Mouse (Mus musculus) MEL (cell line): ENCODE results near the gene Ccdc50. TPM values are rescaled to one million over a fixed set of nuclear protein-coding genes. Genes with fewer than 3 reads are reported as not detected.

Experiments
- DNase-seq: peaks from one replicate; pipeline ENCODE4 v3.0.0; 2011; ENCODE audit warnings: low read depth, low spot score
- H3K27ac ChIP-seq: 2 replicates; pipeline ENCODE4 v1.5.1; 2012; ENCODE audit warnings: low read depth, mild to moderate bottlenecking, control low read depth, low read length, moderate library complexity; ENCODE audit not compliant: control insufficient read depth
- H3K27me3 ChIP-seq, 2 experiments: fragments of 150-350 bp in 1 of 2; sonication (generic) in 1 of 2; 2 replicates each; pipeline ENCODE4 v1.6.1; 2012; ENCODE audit warnings: low read length in 2 of 2, mild to moderate bottlenecking in 2 of 2, improper control_type of control experiment in 1 of 2, moderate library complexity in 1 of 2; ENCODE audit not compliant: insufficient read depth in 2 of 2, control insufficient read depth in 1 of 2
- H3K36me3 ChIP-seq, 2 experiments: 2 replicates each; pipeline ENCODE4 v1.6.1; 2012 to 2014; ENCODE audit warnings: low read length in 2 of 2, improper control_type of control experiment in 1 of 2, inconsistent platforms in 1 of 2, mild to moderate bottlenecking in 1 of 2; ENCODE audit not compliant: insufficient read depth in 2 of 2, control insufficient read depth in 1 of 2
- H3K4me1 ChIP-seq, 2 experiments: fragments of 150-350 bp in 1 of 2; sonication (generic) in 1 of 2; 2 replicates each; pipeline ENCODE4 v1.6.1; 2012; ENCODE audit warnings: low read length in 2 of 2, improper control_type of control experiment in 1 of 2, mild to moderate bottlenecking in 1 of 2; ENCODE audit not compliant: insufficient read depth in 2 of 2, control insufficient read depth in 1 of 2
- H3K4me3 ChIP-seq, 2 experiments: fragments of 150-350 bp in 1 of 2; sonication (generic) in 1 of 2; 2 replicates each; pipeline ENCODE4 v1.5.1; 2012; ENCODE audit warnings: low read depth in 2 of 2, low read length in 2 of 2, mild to moderate bottlenecking in 2 of 2, moderate library complexity in 2 of 2, control low read depth in 1 of 2, improper control_type of control experiment in 1 of 2; ENCODE audit not compliant: control insufficient read depth in 1 of 2, insufficient read depth in 1 of 2
- H3K79me2 ChIP-seq: 2 replicates; pipeline ENCODE4 v1.6.1; 2012; ENCODE audit warnings: mild to moderate bottlenecking, low read length, moderate library complexity; ENCODE audit not compliant: control insufficient read depth, poor library complexity, insufficient read depth
- H3K9ac ChIP-seq: 2 replicates; pipeline ENCODE4 v1.6.1; 2012; ENCODE audit warnings: low read depth, mild to moderate bottlenecking, control low read depth, low read length, moderate library complexity; ENCODE audit not compliant: control insufficient read depth, poor library complexity, severe bottlenecking
- H3K9me3 ChIP-seq: fragments of 150-350 bp; sonication (generic); replicated peaks from 2 replicates; pipeline ENCODE4 v1.6.1; 2012; ENCODE audit warnings: mild to moderate bottlenecking, low read length, improper control_type of control experiment, moderate library complexity; ENCODE audit not compliant: insufficient read depth
- BHLHE40 ChIP-seq: IDR thresholded peaks from 2 replicates; pipeline ENCODE4 v1.6.1; 2012; ENCODE audit warnings: low read depth, mild to moderate bottlenecking, inconsistent platforms, low read length, improper control_type of control experiment, borderline replicate concordance
- CHD1 ChIP-seq: IDR thresholded peaks from 2 replicates; pipeline ENCODE4 v1.6.1; 2012; ENCODE audit warnings: low read depth, mild to moderate bottlenecking, inconsistent platforms, low read length, improper control_type of control experiment
- CHD2 ChIP-seq: IDR thresholded peaks from 2 replicates; pipeline ENCODE4 v1.6.1; 2011; ENCODE audit warnings: low read length, improper control_type of control experiment
- CTCF ChIP-seq, 3 experiments: IDR thresholded peaks in 2 of 3; conservative IDR thresholded peaks in 1 of 3; 2 replicates each; pipeline ENCODE4 v1.5.1; 2011 to 2012; ENCODE audit warnings: low read length in 3 of 3, low read depth in 2 of 3, mild to moderate bottlenecking in 2 of 3, improper control_type of control experiment in 1 of 3, inconsistent platforms in 1 of 3, mixed read lengths in 1 of 3, moderate library complexity in 1 of 3; ENCODE audit not compliant: control insufficient read depth in 1 of 3, insufficient read depth in 1 of 3, poor library complexity in 1 of 3, severe bottlenecking in 1 of 3
- HCFC1 ChIP-seq: IDR thresholded peaks from 2 replicates; pipeline ENCODE4 v1.6.1; 2012; ENCODE audit warnings: low read depth, mild to moderate bottlenecking, inconsistent platforms, low read length, improper control_type of control experiment, moderate library complexity
- JUND ChIP-seq: IDR thresholded peaks from 2 replicates; pipeline ENCODE4 v1.6.1; 2011; ENCODE audit warnings: low read depth, mild to moderate bottlenecking, improper control_type of control experiment, low read length
- MAX ChIP-seq: IDR thresholded peaks from 2 replicates; pipeline ENCODE4 v1.6.1; 2011; ENCODE audit warnings: low read length, improper control_type of control experiment
- MAZ ChIP-seq: IDR thresholded peaks from 2 replicates; pipeline ENCODE4 v1.6.1; 2012; ENCODE audit warnings: low read depth, mild to moderate bottlenecking, inconsistent platforms, low read length, improper control_type of control experiment
- MEF2A ChIP-seq: IDR thresholded peaks from 2 replicates; pipeline ENCODE4 v1.6.1; 2014; ENCODE audit warnings: low read depth, mild to moderate bottlenecking, inconsistent platforms, low read length, improper control_type of control experiment; ENCODE audit not compliant: poor library complexity, insufficient replicate concordance, severe bottlenecking; ENCODE audit errors: extremely low read depth
- MXI1 ChIP-seq: IDR thresholded peaks from 2 replicates; pipeline ENCODE4 v1.6.1; 2011; ENCODE audit warnings: mild to moderate bottlenecking, low read depth, low read length, improper control_type of control experiment
- NELFE ChIP-seq: IDR thresholded peaks from 2 replicates; pipeline ENCODE4 v1.6.1; 2011; ENCODE audit warnings: low read depth, low read length, improper control_type of control experiment
- POLR2A ChIP-seq, 2 experiments: IDR thresholded peaks; 2 replicates each; pipeline ENCODE4 v1.6.1; 2011 to 2012; ENCODE audit warnings: low read length in 2 of 2, mild to moderate bottlenecking in 2 of 2, control low read depth in 1 of 2, improper control_type of control experiment in 1 of 2, low read depth in 1 of 2, moderate library complexity in 1 of 2; ENCODE audit not compliant: control insufficient read depth in 1 of 2, insufficient read depth in 1 of 2, poor library complexity in 1 of 2
- POLR2AphosphoS2 ChIP-seq: IDR thresholded peaks from 2 replicates; pipeline ENCODE4 v1.6.1; 2011; ENCODE audit warnings: low read length, improper control_type of control experiment
- POLR2AphosphoS5 ChIP-seq: IDR thresholded peaks from 2 replicates; pipeline ENCODE4 v1.6.1; 2012; ENCODE audit warnings: low read depth, borderline replicate concordance, mild to moderate bottlenecking, inconsistent platforms, low read length, moderate library complexity, mixed read lengths
- RCOR1 ChIP-seq: IDR thresholded peaks from 2 replicates; pipeline ENCODE4 v1.6.1; 2012; ENCODE audit warnings: low read depth, mild to moderate bottlenecking, inconsistent platforms, low read length, improper control_type of control experiment
- SMC3 ChIP-seq: IDR thresholded peaks from 2 replicates; pipeline ENCODE4 v1.6.1; 2011; ENCODE audit warnings: low read depth, low read length, improper control_type of control experiment
- TAL1 ChIP-seq: IDR thresholded peaks from 2 replicates; pipeline ENCODE4 v1.6.1; 2012; ENCODE audit warnings: mild to moderate bottlenecking, inconsistent platforms, low read length, moderate library complexity, mixed read lengths
- TCF12 ChIP-seq: IDR thresholded peaks from 2 replicates; pipeline ENCODE4 v1.6.1; 2014; ENCODE audit warnings: low read depth, mild to moderate bottlenecking, inconsistent platforms, low read length, improper control_type of control experiment, moderate library complexity
- UBTF ChIP-seq: IDR thresholded peaks from 2 replicates; pipeline ENCODE4 v1.6.1; 2012; ENCODE audit warnings: low read depth, mild to moderate bottlenecking, inconsistent platforms, low read length, improper control_type of control experiment, moderate library complexity, borderline replicate concordance; ENCODE audit not compliant: insufficient read depth
- USF2 ChIP-seq, 2 experiments: IDR thresholded peaks; 2 replicates each; pipeline ENCODE4 v1.6.1; 2011 to 2012; ENCODE audit warnings: improper control_type of control experiment in 2 of 2, low read length in 2 of 2, borderline replicate concordance in 1 of 2, inconsistent platforms in 1 of 2, low read depth in 1 of 2, mild to moderate bottlenecking in 1 of 2; ENCODE audit not compliant: insufficient read depth in 1 of 2
- ZKSCAN1 ChIP-seq: IDR thresholded peaks from 2 replicates; pipeline ENCODE4 v1.6.1; 2012; ENCODE audit warnings: low read depth, mild to moderate bottlenecking, inconsistent platforms, low read length, improper control_type of control experiment, moderate library complexity
- ZMIZ1 ChIP-seq: IDR thresholded peaks from 2 replicates; pipeline ENCODE4 v1.6.1; 2012; ENCODE audit warnings: low read depth, mild to moderate bottlenecking, inconsistent platforms, low read length, improper control_type of control experiment, moderate library complexity
- polyA plus RNA-seq, 2 experiments: library from polyadenylated mRNA; stranded (reverse) in 1 of 2; unstranded in 1 of 2; fragments of >175 nt in 1 of 2; fragments of >200 nt in 1 of 2; gene quantifications; 2 replicates each; pipeline versions ENCODE4 v1.2.1 to v1.2.4; 2012; ENCODE audit warnings: low replicate concordance in 2 of 2, low read depth in 1 of 2; ENCODE audit not compliant: insufficient read length in 2 of 2, insufficient read depth in 1 of 2, missing spikeins in 1 of 2
- total RNA-seq: library from RNA; depleted of rRNA; stranded (reverse); fragments of 300-350 nt; gene quantifications from 2 replicates; pipeline ENCODE4 v1.2.3, GENCODE M21; 2012

The Ccdc50 gene
- total and polyA plus RNA-seq, 3 experiments: 15.1 to 30.6 (median 20.4) TPM

- Histone ChIP-seq H3K4me1 (peaks cover 0 to 2% of the 10 kb centered on the region in 2 experiments; a peak in 1 of 4 replicates), H3K9ac (no peak overlapping the region), H3K27ac (no peak overlapping the region), H3K27me3 (no peaks in the 10 kb centered on the region), H3K4me3 (no peak overlapping the region), H3K36me3 (peaks cover 0 to 5% of the 10 kb centered on the region in 2 experiments; a peak in 2 of 4 replicates), H3K9me3 (no peaks in the 10 kb centered on the region), H3K79me2 (no peaks in the 10 kb centered on the region)
- TF ChIP-seq HCFC1 (no peak), MXI1 (no peak), USF2 (IDR thresholded peaks at IDR 0.05; ENCODE audit: borderline replicate concordance in 1 of 2, insufficient read depth in 1 of 2, low read depth in 1 of 2, low read length in 2 of 2) (no peak), TCF12 (no peak), NELFE (no peak), JUND (no peak), ZKSCAN1 (no peak), CHD1 (no peak), ZMIZ1 (no peak), UBTF (no peak), POLR2A (IDR thresholded peaks at IDR 0.05; ENCODE audit: control insufficient read depth in 1 of 2, insufficient read depth in 1 of 2, low read depth in 1 of 2, low read length in 2 of 2, poor library complexity in 1 of 2) (no peak), TAL1 (no peak), MAZ (no peak)
- DNase-seq: no peak
These were observed 13.4 kb upstream of the Ccdc50 start for GRCm38 (mm10) chr16:27375318-27375717.

GRCm38 (mm10) chr16:27376556-27376955, 12.1 kb upstream of the Ccdc50 start:
- H3K9me3 ChIP-seq: no peaks in the 10 kb centered on the region
- H3K79me2 ChIP-seq: no peaks in the 10 kb centered on the region
- H3K4me3 ChIP-seq: no peak overlapping the region
- H3K9ac ChIP-seq: no peak overlapping the region
- H3K27me3 ChIP-seq: no peaks in the 10 kb centered on the region
- peak; percentile 45 for DNase-seq
- H3K4me1 ChIP-seq: peaks cover 0 to 2% of the 10 kb centered on the region in 2 experiments; a peak in 1 of 4 replicates
- TF ChIP-seq MAX (no peak), TCF12 (no peak), UBTF (no peak), POLR2AphosphoS5 (no peak), CHD2 (no peak), BHLHE40 (no peak), RCOR1 (no peak), POLR2AphosphoS2 (no peak), CTCF (IDR thresholded peaks at IDR 0.05 in 2 of 3, conservative IDR thresholded peaks at IDR 0.05 in 1 of 3; ENCODE audit: control insufficient read depth in 1 of 3, insufficient read depth in 1 of 3, low read depth in 2 of 3, low read length in 3 of 3, poor library complexity in 1 of 3, severe bottlenecking in 1 of 3) (no peak), MEF2A (no peak), SMC3 (no peak), ZKSCAN1 (no peak), MAZ (no peak)
- TF ChIP-seq, all 39 proteins: peak for 0
- peaks cover 0 to 5% of the 10 kb centered on the region in 2 experiments; a peak in 2 of 4 replicates for H3K36me3 ChIP-seq
- no peak overlapping the region for H3K27ac ChIP-seq
